Mouse (Mus musculus): ENCODE data around the gene Nckipsd.

Gene Nckipsd

GRCm38 (mm10) chr9:108848419-108848818, 40.3 kb downstream of the Nckipsd start:
- no peak for DNase-seq (ENCODE audit: low spot score)

- no peak for DNase-seq (ENCODE audit: low spot score)
Observed at GRCm38 (mm10) chr9:108852976-108853375, 44.8 kb downstream of the Nckipsd start, which contains the start of gene Slc26a6. TSS of gene Slc26a6 (plus strand) at chr9:108853283.

DNA sequence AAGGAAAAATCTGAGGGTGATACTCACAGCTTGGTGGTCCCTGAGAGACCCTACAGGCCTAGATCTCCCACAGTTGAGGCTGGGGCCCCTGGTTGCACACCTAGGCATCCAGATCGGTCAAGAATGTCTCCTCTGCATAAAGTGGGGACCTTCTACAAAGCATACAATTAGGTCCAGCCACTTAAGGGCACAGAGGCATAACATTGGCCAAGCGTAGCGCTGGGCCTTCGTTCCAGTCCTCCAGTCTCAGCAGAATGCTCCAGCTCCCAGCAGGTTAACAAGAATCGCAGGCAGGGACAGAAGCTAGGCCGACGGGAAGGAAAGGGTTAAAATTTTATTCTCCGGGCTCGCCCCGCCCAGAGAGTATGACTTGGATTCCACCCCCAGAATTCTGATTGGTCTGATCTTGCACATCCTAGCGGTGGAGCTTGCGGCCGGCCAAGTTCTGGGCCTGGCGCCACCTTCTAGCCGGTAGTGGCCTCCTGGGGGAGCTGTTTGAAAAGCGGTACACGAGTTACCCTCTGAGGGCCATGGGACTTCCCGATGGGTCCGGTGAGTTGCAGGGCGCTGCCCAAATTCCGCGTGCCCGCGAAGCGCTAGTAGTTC, 45.6 kb downstream of the Nckipsd start:
- no peak for DNase-seq (ENCODE audit: low spot score)

- peak; percentile 72 for DNase-seq (ENCODE audit: low spot score)
Observed at GRCm38 (mm10) chr9:108854241-108854696, 46.1 kb downstream of the Nckipsd start.

GRCm38 (mm10) chr9:108855335-108855734, 47.2 kb downstream of the Nckipsd start:
- DNase-seq (ENCODE audit: low spot score), result no peak

DNA sequence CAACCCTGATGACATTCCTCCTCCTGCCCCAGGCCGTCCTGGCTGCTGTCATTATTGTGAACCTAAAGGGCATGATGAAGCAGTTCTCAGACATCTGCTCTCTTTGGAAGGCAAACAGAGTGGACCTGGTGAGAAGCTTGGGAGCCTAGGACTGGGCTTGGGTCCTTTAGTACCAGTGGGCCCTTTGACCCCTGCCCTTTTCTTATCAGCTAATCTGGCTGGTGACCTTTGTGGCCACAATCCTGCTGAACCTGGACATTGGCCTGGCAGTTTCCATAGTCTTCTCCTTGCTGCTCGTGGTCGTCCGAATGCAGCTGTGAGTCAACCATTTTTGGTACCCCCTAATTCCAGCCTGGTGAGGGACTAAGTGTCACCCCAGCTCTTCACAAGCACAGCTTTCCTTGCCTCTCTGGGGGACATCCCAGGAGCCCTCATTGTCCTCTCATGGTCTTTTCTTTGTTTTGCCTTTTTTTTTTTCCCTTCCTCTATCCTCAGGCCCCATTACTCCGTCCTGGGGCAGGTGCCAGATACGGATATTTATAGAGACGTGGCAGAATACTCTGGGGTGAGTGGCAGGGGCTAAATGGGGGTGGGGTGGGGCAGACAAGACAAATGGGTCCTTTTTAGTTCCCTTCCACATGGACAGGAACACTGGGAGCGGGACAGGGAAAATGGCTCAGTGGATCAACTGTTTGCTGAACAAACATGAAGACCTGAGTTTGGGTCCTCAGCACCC, 50.8 kb downstream of the Nckipsd start:
- DNase-seq (ENCODE audit: low spot score), result no peak
